Mouse (Mus musculus): Measurements from ENCODE around the gene Prdx2. TPM values are rescaled to one million over a fixed set of nuclear protein-coding genes. Genes with fewer than 3 reads are reported as not detected.
A peak's percentile ranks its signal among the peaks of the same experiment; 100 is the strongest.

The Prdx2 gene
- polyA plus RNA-seq, 1 experiment from 2014 or later: 337 TPM

- 73% methylated on average over 16 of the region's 16 CpGs for WGBS
- ATAC-seq: no peak
Measured at GRCm38 (mm10) chr8:84933767-84934559, 35.4 kb upstream of the Prdx2 start.

GRCm38 (mm10) chr8:84934860-84935259, 34.5 kb upstream of the Prdx2 start:
- Histone ChIP-seq H3K9me3 (ENCODE audit: low read length) (no peaks in the 10 kb centered on the region), H3K27ac (ENCODE audit: low read length) (no peak overlapping the region), H3K9ac (replicated peaks; ENCODE audit: low read depth) (no peak overlapping the region), H3K4me1 (ENCODE audit: insufficient read depth, low read depth, low read length) (no peaks in the 10 kb centered on the region), H3K4me2 (replicated peaks; ENCODE audit: low read depth, low read length) (no peak overlapping the region), H3K4me3 (ENCODE audit: low read depth, low read length) (no peak overlapping the region), H3K36me3 (ENCODE audit: insufficient read depth, low read length) (no peaks in the 10 kb centered on the region), H3K27me3 (replicated peaks; ENCODE audit: insufficient read depth, low read length) (peaks cover 36% of the 10 kb centered on the region)
- ATAC-seq (peak; percentile 50), DNase-seq (ENCODE audit: low spot score) (peak; percentile 29)
- TF ChIP-seq EP300 (IDR thresholded peaks at IDR 0.05) (no peak), CTCF (IDR thresholded peaks at IDR 0.05) (no peak)
- 1% methylated on average over 15 of the region's 15 CpGs for WGBS

More at GRCm38 (mm10) chr8:84933767-84934559, 35.4 kb upstream of the Prdx2 start:
- Histone ChIP-seq H3K9me3 (ENCODE audit: low read length) (no peaks in the 10 kb centered on the region), H3K36me3 (ENCODE audit: insufficient read depth, low read length) (no peaks in the 10 kb centered on the region), H3K27me3 (replicated peaks; ENCODE audit: insufficient read depth, low read length) (peaks cover 45% of the 10 kb centered on the region), H3K4me1 (ENCODE audit: insufficient read depth, low read depth, low read length) (no peaks in the 10 kb centered on the region), H3K9ac (replicated peaks; ENCODE audit: low read depth) (no peak overlapping the region), H3K27ac (ENCODE audit: low read length) (no peak overlapping the region), H3K4me3 (ENCODE audit: low read depth, low read length) (no peak overlapping the region), H3K4me2 (replicated peaks; ENCODE audit: low read depth, low read length) (no peak overlapping the region)
- TF ChIP-seq CTCF (IDR thresholded peaks at IDR 0.05) (no peak), EP300 (IDR thresholded peaks at IDR 0.05) (no peak)
- no peak for DNase-seq (ENCODE audit: low spot score)

- H3K9me3 ChIP-seq (ENCODE audit: low read length): no peaks in the 10 kb centered on the region
- H3K27me3 ChIP-seq (replicated peaks; ENCODE audit: insufficient read depth, low read length): peaks cover 30% of the 10 kb centered on the region
- H3K4me3 ChIP-seq (ENCODE audit: low read depth, low read length): no peak overlapping the region
- H3K36me3 ChIP-seq (ENCODE audit: insufficient read depth, low read length): no peaks in the 10 kb centered on the region
- ATAC-seq: no peak; the same call in 1 of the 2 replicates
- no peak overlapping the region for H3K4me2 ChIP-seq (replicated peaks; ENCODE audit: low read depth, low read length)
- H3K27ac ChIP-seq (ENCODE audit: low read length): no peak overlapping the region
- 3% methylated on average over 14 of the region's 14 CpGs for WGBS
- TF ChIP-seq EP300 (IDR thresholded peaks at IDR 0.05) (no peak), CTCF (IDR thresholded peaks at IDR 0.05) (no peak)
- H3K4me1 ChIP-seq (ENCODE audit: insufficient read depth, low read depth, low read length): no peaks in the 10 kb centered on the region
- H3K9ac ChIP-seq (replicated peaks; ENCODE audit: low read depth): no peak overlapping the region
- no peak for DNase-seq (ENCODE audit: low spot score)
Measured at GRCm38 (mm10) chr8:84935489-84935888, 33.9 kb upstream of the Prdx2 start.

GRCm38 (mm10) chr8:84936041-84936961, 33.1 kb upstream of the Prdx2 start:
- ATAC-seq (no peak), DNase-seq (ENCODE audit: low spot score) (no peak)
- H3K27ac ChIP-seq (ENCODE audit: low read length): no peak overlapping the region
- H3K4me1 ChIP-seq (ENCODE audit: insufficient read depth, low read depth, low read length): no peaks in the 10 kb centered on the region
- no peak overlapping the region for H3K9ac ChIP-seq (replicated peaks; ENCODE audit: low read depth)
- WGBS: 22% methylated on average over 23 of the region's 23 CpGs
- H3K4me2 ChIP-seq (replicated peaks; ENCODE audit: low read depth, low read length): peak overlapping the region; percentile 55; the same call in 1 of the 2 replicates
- 0 out of 2 replicates have a peak overlapping the region, but pooled peaks have one; percentile 20 for H3K4me3 ChIP-seq (ENCODE audit: low read depth, low read length)
- no peaks in the 10 kb centered on the region for H3K9me3 ChIP-seq (ENCODE audit: low read length)
- TF ChIP-seq EP300 (IDR thresholded peaks at IDR 0.05) (no peak), CTCF (IDR thresholded peaks at IDR 0.05) (no peak)
- H3K36me3 ChIP-seq (ENCODE audit: insufficient read depth, low read length): no peaks in the 10 kb centered on the region
- peaks cover 30% of the 10 kb centered on the region for H3K27me3 ChIP-seq (replicated peaks; ENCODE audit: insufficient read depth, low read length)

- Histone ChIP-seq H3K4me1 (ENCODE audit: insufficient read depth, low read depth, low read length) (no peaks in the 10 kb centered on the region), H3K9me3 (ENCODE audit: low read length) (no peaks in the 10 kb centered on the region), H3K9ac (replicated peaks; ENCODE audit: low read depth) (no peak within 1 kb of the TSS), H3K4me3 (ENCODE audit: low read depth, low read length) (peak within 1 kb of the TSS; percentile 20; the same call in 1 of the 2 replicates), H3K27me3 (replicated peaks; ENCODE audit: insufficient read depth, low read length) (peaks cover 30% of the 10 kb centered on the region), H3K27ac (ENCODE audit: low read length) (no peak within 1 kb of the TSS), H3K36me3 (ENCODE audit: insufficient read depth, low read length) (no peaks in the 10 kb centered on the region), H3K4me2 (replicated peaks; ENCODE audit: low read depth, low read length) (peak within 1 kb of the TSS; percentile 55)
- under 1% methylated on average over 34 of the region's 50 CpGs for WGBS
- TF ChIP-seq EP300 (IDR thresholded peaks at IDR 0.05): no peak
- peak; percentile 61 for TF ChIP-seq CTCF (IDR thresholded peaks at IDR 0.05)
- DNase-seq (ENCODE audit: low spot score): peak; percentile 69
- peak; percentile 83 for ATAC-seq
Measured at GRCm38 (mm10) chr8:84936962-84937546, 32.3 kb upstream of the Prdx2 start, which contains the start of gene Mast1. TSS of gene Mast1 (minus strand) at chr8:84937359.
